In the genomic region with DNA sequence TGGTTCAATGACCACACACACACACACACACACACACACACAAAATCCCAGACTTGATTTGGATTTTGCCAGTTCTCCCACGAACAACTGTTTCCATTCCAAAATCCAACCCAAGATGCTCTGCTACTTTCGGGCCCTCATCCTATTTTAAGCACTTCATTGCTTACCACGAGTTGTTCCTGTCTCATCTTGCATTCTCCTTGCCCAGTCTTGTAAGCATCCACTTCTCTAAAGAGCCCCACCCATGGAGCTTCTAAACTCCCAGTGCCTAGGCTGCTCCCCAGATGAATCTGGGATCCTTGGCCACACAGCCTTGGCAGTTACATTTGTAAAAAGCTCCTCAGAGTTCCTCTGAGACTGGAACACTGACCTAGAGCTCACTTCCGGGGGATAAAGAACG, we compare ENCODE assay signal across 20 mouse cellular contexts. TPM values are rescaled to one million over a fixed set of nuclear protein-coding genes. Genes with fewer than 3 reads are reported as not detected.
DNase-seq lines count a peak whose midpoint lies in the region; ATAC-seq and TF ChIP-seq lines count a peak whose summit lies in the region.
"Had no signal": no experiment of that assay in that cellular context is flagged by ENCODE, and none has a peak within 500 bp of the region (broad histone marks: within the 10 kb centered on the region; RNA-seq: fewer than 3 reads in every experiment).

No protein-coding gene starts in this region.

- TF ChIP-seq CTCF in gastrocnemius, adult 2 months (IDR thresholded peaks at IDR 0.05), result no peak

- 74% methylated on average over 5 of the region's 5 CpGs for WGBS in limb, embryonic 15.5 days
- WGBS in limb, embryonic 10.5 days, result 90% methylated on average over 5 of the region's 5 CpGs

- peak; percentile 81 for ATAC-seq in frontal cortex, adult (ENCODE audit: low TSS enrichment)
- no peak for ATAC-seq in limb, embryonic 15.5 days (ENCODE audit: insufficient number of reproducible peaks, low FRiP score, low TSS enrichment, low read depth)
- ATAC-seq: forebrain, embryonic 13.5 days; forebrain, embryonic 15.5 days; forebrain, postnatal 0 days had no signal

- H3K9me3 ChIP-seq in limb, embryonic 15.5 days, result no peaks in the 10 kb centered on the region
- H3K9me3 ChIP-seq in limb, embryonic 10.5 days (replicated peaks), result no peaks in the 10 kb centered on the region
- H3K9me3 ChIP-seq: embryonic facial prominence, embryonic 13.5 days; forebrain, embryonic 13.5 days; forebrain, embryonic 15.5 days had no signal

- no peak overlapping the region for H3K9ac ChIP-seq in limb, embryonic 15.5 days
- H3K9ac ChIP-seq: embryonic facial prominence, embryonic 13.5 days; forebrain, embryonic 13.5 days; forebrain, embryonic 15.5 days; forebrain, postnatal 0 days had no signal

- no peak overlapping the region for H3K4me2 ChIP-seq in limb, embryonic 15.5 days
- H3K4me2 ChIP-seq: embryonic facial prominence, embryonic 13.5 days; forebrain, embryonic 13.5 days; forebrain, embryonic 15.5 days had no signal

- H3K27me3 ChIP-seq in limb, embryonic 15.5 days, result no peaks in the 10 kb centered on the region
- no peaks in the 10 kb centered on the region for H3K27me3 ChIP-seq in limb, embryonic 10.5 days (ENCODE audit: low read depth, poor library complexity, severe bottlenecking)
- H3K27me3 ChIP-seq: embryonic facial prominence, embryonic 13.5 days; forebrain, embryonic 13.5 days; forebrain, embryonic 15.5 days had no signal

- peak overlapping the region; percentile 42 for H3K4me3 ChIP-seq in gastrocnemius, adult 2 months
- no peak overlapping the region for H3K4me3 ChIP-seq in limb, embryonic 15.5 days
- no peak overlapping the region for H3K4me3 ChIP-seq in limb, embryonic 10.5 days
- H3K4me3 ChIP-seq: embryonic facial prominence, embryonic 13.5 days; forebrain, embryonic 13.5 days; forebrain, embryonic 15.5 days had no signal

- no peak for DNase-seq in frontal cortex, adult 2 months (ENCODE audit: extremely low spot score in 1 of 2, low spot score in 1 of 2)
- peak; percentile 40 for DNase-seq in gastrocnemius, adult 2 months
- no peak for DNase-seq in gastrocnemius, postnatal 36 days
- no peak for DNase-seq in limb, embryonic 10.5 days (ENCODE audit: low spot score)
- peak; percentile 12 for DNase-seq in telencephalon, adult 2 months (ENCODE audit: low read depth, low spot score)
- DNase-seq in left cerebral cortex, postnatal 4 days, result no peak
- DNase-seq: adrenal gland, adult 2 months; adrenal gland, postnatal 10 days; adrenal gland, postnatal 25 days; cerebellum, adult 11-12 months; cerebellum, adult 2 months; cerebellum, adult 9-10 months; cerebellum, postnatal 10 days; cerebellum, postnatal 25 days; forebrain, postnatal 0 days had no signal

- peak overlapping the region; percentile 65 for H3K27ac ChIP-seq in gastrocnemius, adult 2 months
- H3K27ac ChIP-seq in limb, embryonic 15.5 days, result 0 out of 2 replicates have a peak overlapping the region, but pooled peaks have one; percentile 22
- H3K27ac ChIP-seq in limb, embryonic 10.5 days, result no peak overlapping the region
- H3K27ac ChIP-seq: embryonic facial prominence, embryonic 13.5 days; forebrain, embryonic 13.5 days; forebrain, embryonic 15.5 days had no signal

- intact Hi-C loops in gastrocnemius, adult 2 months (cut with DNase I), result no loop called here
- intact Hi-C loops in gastrocnemius, postnatal 36 days (cut with DNase I), result no loop called here
- intact Hi-C loops in left cerebral cortex, postnatal 4 days (cut with DNase I), result no loop called here

- H3K4me1 ChIP-seq in limb, embryonic 15.5 days, result 0 out of 2 replicates have a peak, but pooled peaks cover 4% of the 10 kb centered on the region
- H3K4me1 ChIP-seq in limb, embryonic 10.5 days, result no peaks in the 10 kb centered on the region

- 0 out of 2 replicates have a peak, but pooled peaks cover 4% of the 10 kb centered on the region for H3K36me3 ChIP-seq in limb, embryonic 15.5 days
- peaks cover 13% of the 10 kb centered on the region; the same call in 1 of the 2 replicates for H3K36me3 ChIP-seq in limb, embryonic 10.5 days
- H3K36me3 ChIP-seq: embryonic facial prominence, embryonic 13.5 days; forebrain, embryonic 15.5 days had no signal

RNA-seq across cellular contexts. Expression of a gene that starts 3.3 kb away (rescaled TPM):
- 1.0 and 1.5 TPM in 2 replicates for polyA plus RNA-seq in frontal cortex, adult 2 months (2012; rRNA removed)
- 1 to 10 TPM; 1.3 to 1.9 TPM for total RNA-seq in gastrocnemius, adult 2 months (2021)
- total RNA-seq in gastrocnemius, postnatal 36 days (2021), result 1 to 10 TPM; 1.5 TPM
- 14.2 and 17.9 TPM in 2 replicates for polyA plus RNA-seq in limb, embryonic 15.5 days (2015; fragmentation: Nextera tagmentation; extraction: Ambion mirVana)
- polyA plus RNA-seq in limb, embryonic 10.5 days (2016; fragmentation: Nextera tagmentation; extraction: Ambion mirVana), result 1.5 and 1.6 TPM in 2 replicates
- total RNA-seq in left cerebral cortex, postnatal 4 days (2021), result 1 to 10 TPM; 1.0 to 1.3 TPM

Comparison
In these comparisons a context has a peak if more than half of its experiments do, and no peak if none do; other contexts are left out.
1. DNase-seq: peak in gastrocnemius, adult 2 months (single experiment) and telencephalon, adult 2 months (single experiment); none in frontal cortex, adult 2 months (0 of 2), gastrocnemius, postnatal 36 days (0 of 2), limb, embryonic 10.5 days (single experiment) and left cerebral cortex, postnatal 4 days (single experiment).